Mouse (Mus musculus): ENCODE measurements around the gene Pgls. TPM values are rescaled to one million over a fixed set of nuclear protein-coding genes. Genes with fewer than 3 reads are reported as not detected.

Pgls gene
- polyA plus RNA-seq, 2 experiments: 141 to 255 TPM

GRCm38 (mm10) chr8:71586891-71587290 is 5.1 kb upstream of the Pgls start:
- Histone ChIP-seq H3K4me1 (ENCODE audit: control insufficient read depth, insufficient read depth, low read length) (peaks cover 4% of the 10 kb centered on the region; the same call in 1 of the 2 replicates), H3K9ac (ENCODE audit: low read depth, low read length, severe bottlenecking) (no peak overlapping the region), H3K27me3 (ENCODE audit: control insufficient read depth, insufficient read depth, low read length) (no peaks in the 10 kb centered on the region), H3K9me3 (ENCODE audit: control insufficient read depth, low read length) (no peaks in the 10 kb centered on the region), H3K27ac (replicated peaks; ENCODE audit: low read depth, low read length) (no peak overlapping the region), H3K36me3 (ENCODE audit: control insufficient read depth, insufficient read depth, low read length) (peaks cover 38% of the 10 kb centered on the region), H3K4me2 (replicated peaks; ENCODE audit: low read depth, low read length, severe bottlenecking) (no peak overlapping the region), H3K4me3 (replicated peaks; ENCODE audit: low read length) (no peak overlapping the region)
- no peak for TF ChIP-seq POLR2A (IDR thresholded peaks at IDR 0.05; ENCODE audit: borderline replicate concordance, extremely low read depth, insufficient read depth, insufficient read length)
- ATAC-seq (ENCODE audit: low FRiP score, low read depth) (no peak), DNase-seq (ENCODE audit: low spot score) (peak; percentile 22)
- 82% methylated on average over 2 of the region's 2 CpGs for WGBS

GRCm38 (mm10) chr8:71588762-71589161 is 3.2 kb upstream of the Pgls start:
- no peaks in the 10 kb centered on the region for H3K9me3 ChIP-seq (ENCODE audit: control insufficient read depth, low read length)
- DNase-seq (ENCODE audit: low spot score) (no peak), ATAC-seq (ENCODE audit: low FRiP score, low read depth) (no peak)
- peaks cover 33% of the 10 kb centered on the region for H3K36me3 ChIP-seq (ENCODE audit: control insufficient read depth, insufficient read depth, low read length)
- H3K9ac ChIP-seq (ENCODE audit: low read depth, low read length, severe bottlenecking): no peak overlapping the region
- no peak overlapping the region for H3K27ac ChIP-seq (replicated peaks; ENCODE audit: low read depth, low read length)
- H3K27me3 ChIP-seq (ENCODE audit: control insufficient read depth, insufficient read depth, low read length): no peaks in the 10 kb centered on the region
- TF ChIP-seq POLR2A (IDR thresholded peaks at IDR 0.05; ENCODE audit: borderline replicate concordance, extremely low read depth, insufficient read depth, insufficient read length): no peak
- no peak overlapping the region for H3K4me3 ChIP-seq (replicated peaks; ENCODE audit: low read length)
- peaks cover 9% of the 10 kb centered on the region for H3K4me1 ChIP-seq (ENCODE audit: control insufficient read depth, insufficient read depth, low read length)
- no peak overlapping the region for H3K4me2 ChIP-seq (replicated peaks; ENCODE audit: low read depth, low read length, severe bottlenecking)
- WGBS: 67% methylated on average over 3 of the region's 3 CpGs

DNA sequence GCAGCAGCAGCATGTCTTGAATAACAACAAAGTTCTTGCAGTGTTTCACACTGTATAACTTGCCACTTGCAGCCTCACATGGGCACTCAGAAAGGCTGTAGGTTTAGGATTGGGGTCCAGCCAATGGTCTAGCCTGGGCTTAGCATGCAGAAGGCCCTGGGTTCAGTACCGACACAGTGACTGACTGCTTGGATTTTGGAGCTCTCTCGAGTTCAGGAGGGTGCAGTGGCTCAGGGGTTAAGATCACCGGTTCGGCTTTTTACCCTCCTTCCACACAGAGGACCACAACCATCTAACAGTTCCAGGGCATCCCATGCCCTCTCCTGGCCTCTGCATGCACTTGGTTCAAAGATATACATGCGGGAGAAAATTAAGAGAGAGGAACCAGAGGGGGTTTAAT is 959 bp upstream of the Pgls start:
- H3K27me3 ChIP-seq (ENCODE audit: control insufficient read depth, insufficient read depth, low read length): no peaks in the 10 kb centered on the region
- no peak for ATAC-seq (ENCODE audit: low FRiP score, low read depth)
- peaks cover 11% of the 10 kb centered on the region for H3K36me3 ChIP-seq (ENCODE audit: control insufficient read depth, insufficient read depth, low read length)
- H3K27ac ChIP-seq (replicated peaks; ENCODE audit: low read depth, low read length): no peak overlapping the region
- TF ChIP-seq POLR2A (IDR thresholded peaks at IDR 0.05; ENCODE audit: borderline replicate concordance, extremely low read depth, insufficient read depth, insufficient read length): no peak
- no peaks in the 10 kb centered on the region for H3K9me3 ChIP-seq (ENCODE audit: control insufficient read depth, low read length)
- peak overlapping the region; percentile 69 for H3K4me3 ChIP-seq (replicated peaks; ENCODE audit: low read length)
- H3K4me1 ChIP-seq (ENCODE audit: control insufficient read depth, insufficient read depth, low read length): peaks cover 9% of the 10 kb centered on the region
- H3K9ac ChIP-seq (ENCODE audit: low read depth, low read length, severe bottlenecking): peak overlapping the region; percentile 84
- H3K4me2 ChIP-seq (replicated peaks; ENCODE audit: low read depth, low read length, severe bottlenecking): peak overlapping the region; percentile 93
- WGBS: 25% methylated on average over 5 of the region's 5 CpGs
- DNase-seq (ENCODE audit: low spot score): no peak

- TF ChIP-seq POLR2A (IDR thresholded peaks at IDR 0.05; ENCODE audit: borderline replicate concordance, extremely low read depth, insufficient read depth, insufficient read length): no peak
- H3K27ac ChIP-seq (replicated peaks; ENCODE audit: low read depth, low read length): peak overlapping the region; percentile 91
- DNase-seq (ENCODE audit: low spot score) (peak; percentile 18), ATAC-seq (ENCODE audit: low FRiP score, low read depth) (peak; percentile 72)
- H3K4me3 ChIP-seq (replicated peaks; ENCODE audit: low read length): peak overlapping the region; percentile 69
- H3K9me3 ChIP-seq (ENCODE audit: control insufficient read depth, low read length): no peaks in the 10 kb centered on the region
- H3K27me3 ChIP-seq (ENCODE audit: control insufficient read depth, insufficient read depth, low read length): no peaks in the 10 kb centered on the region
- H3K36me3 ChIP-seq (ENCODE audit: control insufficient read depth, insufficient read depth, low read length): no peaks in the 10 kb centered on the region
- WGBS: 5% methylated on average over 60 of the region's 60 CpGs
- H3K9ac ChIP-seq (ENCODE audit: low read depth, low read length, severe bottlenecking): peak overlapping the region; percentile 84
- H3K4me1 ChIP-seq (ENCODE audit: control insufficient read depth, insufficient read depth, low read length): peaks cover 9% of the 10 kb centered on the region
- peak overlapping the region; percentile 93 for H3K4me2 ChIP-seq (replicated peaks; ENCODE audit: low read depth, low read length, severe bottlenecking)
Measured at GRCm38 (mm10) chr8:71592374-71593170, 596 bp downstream of the Pgls start.

- Histone ChIP-seq H3K4me1 (ENCODE audit: control insufficient read depth, insufficient read depth, low read length) (peaks cover 9% of the 10 kb centered on the region), H3K4me2 (replicated peaks; ENCODE audit: low read depth, low read length, severe bottlenecking) (no peak overlapping the region), H3K27ac (replicated peaks; ENCODE audit: low read depth, low read length) (no peak overlapping the region), H3K4me3 (replicated peaks; ENCODE audit: low read length) (0 out of 2 replicates have a peak overlapping the region, but pooled peaks have one; percentile 69), H3K36me3 (ENCODE audit: control insufficient read depth, insufficient read depth, low read length) (no peaks in the 10 kb centered on the region), H3K9ac (ENCODE audit: low read depth, low read length, severe bottlenecking) (no peak overlapping the region), H3K27me3 (ENCODE audit: control insufficient read depth, insufficient read depth, low read length) (no peaks in the 10 kb centered on the region), H3K9me3 (ENCODE audit: control insufficient read depth, low read length) (no peaks in the 10 kb centered on the region)
- 91% methylated on average over 8 of the region's 8 CpGs for WGBS
- no peak for DNase-seq (ENCODE audit: low spot score)
- no peak for TF ChIP-seq POLR2A (IDR thresholded peaks at IDR 0.05; ENCODE audit: borderline replicate concordance, extremely low read depth, insufficient read depth, insufficient read length)
- no peak for ATAC-seq (ENCODE audit: low FRiP score, low read depth)
Measured at GRCm38 (mm10) chr8:71593556-71594323, 1.8 kb downstream of the Pgls start.

All from limb, embryonic 14.5 days (tissue).